Mouse (Mus musculus) ES-E14 (cell line): ENCODE measurements at regions not wholly inside any gene's neighbourhood (a gene's known extent, or its start where the extent isn't known, plus 50 kb on each side); places are given as distances from the start of the nearest gene placed in this dataset.

Experiments used
- DNase-seq: peaks from one replicate; pipeline ENCODE4 v3.0.0-alpha.2; 2013; ENCODE audit warnings: low read depth, low spot score
- H3K27ac ChIP-seq: 2 replicates; pipeline ENCODE4 v1.5.1; 2012; ENCODE audit warnings: low read depth, mild to moderate bottlenecking, low read length, moderate library complexity, mixed read lengths; ENCODE audit not compliant: poor library complexity, insufficient read depth, severe bottlenecking
- H3K36me3 ChIP-seq: 2 replicates; pipeline ENCODE4 v1.6.1; 2012; ENCODE audit warnings: mild to moderate bottlenecking, low read length, moderate library complexity, mixed read lengths; ENCODE audit not compliant: control insufficient read depth, poor library complexity, insufficient read depth, severe bottlenecking
- H3K4me1 ChIP-seq, 2 experiments: fragments of 150-350 bp in 1 of 2; sonication (generic) in 1 of 2; 2 replicates each; pipeline ENCODE4 v1.6.1; 2012; ENCODE audit warnings: low read length in 2 of 2, mild to moderate bottlenecking in 1 of 2, mixed read lengths in 1 of 2; ENCODE audit not compliant: control insufficient read depth in 2 of 2, insufficient read depth in 2 of 2, poor library complexity in 1 of 2
- H3K4me3 ChIP-seq, 2 experiments: fragments of 150-350 bp in 1 of 2; sonication (generic) in 1 of 2; 2 replicates each; pipeline ENCODE4 v1.5.1; 2012; ENCODE audit warnings: low read length in 2 of 2, low read depth in 1 of 2, mild to moderate bottlenecking in 1 of 2, mixed read lengths in 1 of 2; ENCODE audit not compliant: insufficient read depth in 1 of 2, poor library complexity in 1 of 2, severe bottlenecking in 1 of 2
- H3K9ac ChIP-seq: 2 replicates; pipeline ENCODE4 v1.6.1; 2012; ENCODE audit warnings: low read depth, mild to moderate bottlenecking, low read length, mixed read lengths; ENCODE audit not compliant: poor library complexity, insufficient read depth, severe bottlenecking
- H3K9me3 ChIP-seq: fragments of 150-350 bp; sonication (generic); 2 replicates; pipeline ENCODE4 v1.6.1; 2012; ENCODE audit warnings: low read depth, mild to moderate bottlenecking, low read length; ENCODE audit not compliant: control insufficient read depth, insufficient read depth
- CHD2 ChIP-seq: IDR thresholded peaks from 2 replicates; pipeline ENCODE4 v1.6.1; 2014; ENCODE audit warnings: mild to moderate bottlenecking, low read depth, low read length, inconsistent platforms
- HCFC1 ChIP-seq: IDR thresholded peaks from 2 replicates; pipeline ENCODE4 v1.6.1; 2012; ENCODE audit warnings: low read length, inconsistent platforms, borderline replicate concordance; ENCODE audit not compliant: insufficient read depth
- MAFK ChIP-seq: IDR thresholded peaks from 2 replicates; pipeline ENCODE4 v1.6.1; 2014; ENCODE audit warnings: mild to moderate bottlenecking, low read depth, low read length, inconsistent platforms; ENCODE audit not compliant: insufficient read depth
- ZC3H11A ChIP-seq: IDR thresholded peaks from 2 replicates; pipeline ENCODE4 v1.6.1; 2012; ENCODE audit warnings: low read depth, mild to moderate bottlenecking, inconsistent platforms, low read length, borderline replicate concordance
- ZNF384 ChIP-seq: IDR thresholded peaks from 2 replicates; pipeline ENCODE4 v1.6.1; 2012; ENCODE audit warnings: low read depth, low read length, inconsistent platforms
- in situ Hi-C, 2 experiments: fragments of 600-800 bp; cut with MboI; formaldehyde crosslinking; loops; one replicate each; pipeline ENCODE4 v1.15.1; 2025; ENCODE audit warnings: low sequenced_read_pairs in 2 of 2, inconsistent platforms in 1 of 2; ENCODE audit not compliant: unreplicated experiment in 2 of 2

GRCm38 (mm10) chr15:36945309-36945708 is 62.3 kb downstream of the Zfp706 start:
- TF ChIP-seq HCFC1 = no peak
- no peak for TF ChIP-seq CHD2
- TF ChIP-seq ZC3H11A = no peak
- no peak for TF ChIP-seq ZNF384
- no peak for TF ChIP-seq MAFK
- Histone ChIP-seq H3K4me3 (no peak overlapping the region), H3K9me3 (no peaks in the 10 kb centered on the region), H3K27ac (no peak overlapping the region), H3K9ac (no peak overlapping the region), H3K4me1 (peaks cover 0 to 8% of the 10 kb centered on the region in 2 experiments; a peak in 2 of 4 replicates), H3K36me3 (no peaks in the 10 kb centered on the region)
- in situ Hi-C loops = no loop called here
- no peak for DNase-seq

GRCm38 (mm10) chr15:36944556-36945171 is 62.9 kb downstream of the Zfp706 start:
- no peak for TF ChIP-seq ZC3H11A
- TF ChIP-seq HCFC1 = no peak
- TF ChIP-seq CHD2 = no peak
- TF ChIP-seq MAFK = no peak
- no peak for TF ChIP-seq ZNF384
- Histone ChIP-seq H3K27ac (no peak overlapping the region), H3K9ac (no peak overlapping the region), H3K36me3 (no peaks in the 10 kb centered on the region), H3K4me1 (peaks cover 0 to 10% of the 10 kb centered on the region in 2 experiments; a peak in 2 of 4 replicates), H3K9me3 (no peaks in the 10 kb centered on the region), H3K4me3 (no peak overlapping the region)
- no peak for DNase-seq
- in situ Hi-C loops = no loop called here

GRCm38 (mm10) chr15:36943492-36944112 is 64.0 kb downstream of the Zfp706 start:
- in situ Hi-C loops = no loop called here
- no peak for DNase-seq
- Histone ChIP-seq H3K9ac (no peak overlapping the region), H3K9me3 (no peaks in the 10 kb centered on the region), H3K36me3 (no peaks in the 10 kb centered on the region), H3K4me3 (no peak overlapping the region), H3K27ac (no peak overlapping the region), H3K4me1 (peaks cover 0 to 9% of the 10 kb centered on the region in 2 experiments; a peak in 1 of 4 replicates)
- no peak for TF ChIP-seq CHD2
- TF ChIP-seq ZNF384 = no peak

- in situ Hi-C loops = no loop called here
- Histone ChIP-seq H3K27ac (no peak overlapping the region), H3K9me3 (no peaks in the 10 kb centered on the region), H3K9ac (no peak overlapping the region), H3K4me3 (no peak overlapping the region), H3K4me1 (peaks cover 4 to 14% of the 10 kb centered on the region in 2 experiments; a peak in 2 of 4 replicates), H3K36me3 (no peaks in the 10 kb centered on the region)
- no peak for DNase-seq
- TF ChIP-seq ZNF384 (no peak), CHD2 (no peak), MAFK (no peak), ZC3H11A (no peak), HCFC1 (no peak)
These were observed 65.3 kb downstream of the Zfp706 start for GRCm38 (mm10) chr15:36942261-36942660.

- Histone ChIP-seq H3K9me3 (no peaks in the 10 kb centered on the region), H3K4me3 (no peak overlapping the region), H3K9ac (no peak overlapping the region), H3K4me1 (peaks cover 5 to 19% of the 10 kb centered on the region in 2 experiments; a peak in 3 of 4 replicates), H3K27ac (no peak overlapping the region), H3K36me3 (no peaks in the 10 kb centered on the region)
- TF ChIP-seq CHD2 = no peak
- no peak for TF ChIP-seq HCFC1
- TF ChIP-seq ZC3H11A = no peak
- TF ChIP-seq MAFK = no peak
- no peak for TF ChIP-seq ZNF384
- in situ Hi-C loops = no loop called here
- DNase-seq = no peak
These were observed 65.8 kb downstream of the Zfp706 start for GRCm38 (mm10) chr15:36941741-36942140.
